Comparison of ENCODE assay signal across 15 mouse cellular contexts in the genomic region with DNA sequence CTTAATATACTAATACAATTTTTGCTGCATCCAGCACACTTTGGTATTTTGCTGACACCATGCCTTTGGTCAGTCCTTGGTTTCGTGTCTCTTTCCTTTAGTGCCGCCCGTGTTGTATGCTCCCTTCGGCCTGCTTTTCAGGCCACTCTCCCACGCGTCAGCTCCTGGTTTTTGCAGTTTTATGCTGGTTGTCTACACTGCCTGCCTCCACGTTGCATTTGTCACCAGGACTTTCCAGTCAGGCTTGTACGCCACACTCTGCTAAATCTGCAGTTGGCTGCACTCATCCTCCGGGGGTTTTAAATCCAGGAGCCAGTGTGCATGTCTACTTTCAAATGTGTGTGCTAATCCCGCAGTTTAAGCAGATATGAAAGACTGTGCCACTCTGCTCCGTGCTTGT. TPM values are rescaled to one million over a fixed set of nuclear protein-coding genes. Genes with fewer than 3 reads are reported as not detected.
DNase-seq lines count a peak whose midpoint lies in the region; ATAC-seq lines count a peak whose summit lies in the region.
"Had no signal": no experiment of that assay in that cellular context is flagged by ENCODE, and none has a peak within 500 bp of the region (broad histone marks: within the 10 kb centered on the region; RNA-seq: fewer than 3 reads in every experiment).

No protein-coding gene starts in this region.

- no peak overlapping the region for H3K9ac ChIP-seq in forebrain, embryonic 12.5 days
- no peak overlapping the region for H3K9ac ChIP-seq in hindbrain, embryonic 12.5 days
- H3K9ac ChIP-seq in hindbrain, embryonic 11.5 days (ENCODE audit: low read depth, low read length) = no peak overlapping the region
- H3K9ac ChIP-seq: limb, embryonic 12.5 days had no signal

- H3K4me3 ChIP-seq in forebrain, embryonic 12.5 days (replicated peaks) = no peak overlapping the region
- no peak overlapping the region for H3K4me3 ChIP-seq in forebrain, embryonic 10.5 days
- no peak overlapping the region for H3K4me3 ChIP-seq in hindbrain, embryonic 12.5 days
- H3K4me3 ChIP-seq in hindbrain, embryonic 11.5 days (ENCODE audit: low read depth, low read length) = no peak overlapping the region
- H3K4me3 ChIP-seq: limb, embryonic 12.5 days had no signal

- H3K4me2 ChIP-seq in forebrain, embryonic 12.5 days = no peak overlapping the region
- no peak overlapping the region for H3K4me2 ChIP-seq in hindbrain, embryonic 12.5 days (replicated peaks)
- H3K4me2 ChIP-seq in hindbrain, embryonic 11.5 days (replicated peaks; ENCODE audit: low read depth, low read length) = no peak overlapping the region
- H3K4me2 ChIP-seq: limb, embryonic 12.5 days had no signal

- H3K4me1 ChIP-seq in forebrain, embryonic 12.5 days = peaks cover 57% of the 10 kb centered on the region
- peaks cover 20% of the 10 kb centered on the region for H3K4me1 ChIP-seq in forebrain, embryonic 10.5 days
- H3K4me1 ChIP-seq in hindbrain, embryonic 12.5 days = peaks cover 62% of the 10 kb centered on the region
- no peaks in the 10 kb centered on the region for H3K4me1 ChIP-seq in hindbrain, embryonic 11.5 days (replicated peaks; ENCODE audit: control insufficient read depth, insufficient read depth, low read length)

- no peak for DNase-seq in forebrain, embryonic 10.5 days (ENCODE audit: extremely low spot score, low spot score)
- DNase-seq in hindbrain, embryonic 11.5 days (ENCODE audit: low spot score) = no peak
- DNase-seq in retina, postnatal 1 day = peak; percentile 20
- no peak for DNase-seq in retina, embryonic 14.5 days (ENCODE audit: low spot score)
- no peak for DNase-seq in gastrocnemius, adult 18-20 months (ENCODE audit: low spot score)
- no peak for DNase-seq in embryo, embryonic 10 days (ENCODE audit: low spot score)
- DNase-seq: adrenal gland, postnatal 14 days; cerebellum, adult 8-10 months; kidney, adult 8-10 months; lung, postnatal 14 days; thymus, postnatal 14 days had no signal

- H3K27ac ChIP-seq in forebrain, embryonic 12.5 days = peak overlapping the region; percentile 50; the same call in 1 of the 2 replicates
- no peak overlapping the region for H3K27ac ChIP-seq in forebrain, embryonic 10.5 days
- H3K27ac ChIP-seq in hindbrain, embryonic 12.5 days = peak overlapping the region; percentile 30
- no peak overlapping the region for H3K27ac ChIP-seq in hindbrain, embryonic 11.5 days (ENCODE audit: low read depth, low read length)
- H3K27ac ChIP-seq: limb, embryonic 12.5 days had no signal

- no peaks in the 10 kb centered on the region for H3K9me3 ChIP-seq in forebrain, embryonic 12.5 days
- H3K9me3 ChIP-seq in forebrain, embryonic 10.5 days = peaks cover 3% of the 10 kb centered on the region; the same call in 1 of the 2 replicates
- no peaks in the 10 kb centered on the region for H3K9me3 ChIP-seq in hindbrain, embryonic 12.5 days (replicated peaks)
- no peaks in the 10 kb centered on the region for H3K9me3 ChIP-seq in hindbrain, embryonic 11.5 days (ENCODE audit: control insufficient read depth, low read length)

- H3K36me3 ChIP-seq in forebrain, embryonic 12.5 days (replicated peaks) = peaks cover 11% of the 10 kb centered on the region
- peaks cover 17% of the 10 kb centered on the region for H3K36me3 ChIP-seq in forebrain, embryonic 10.5 days (replicated peaks)
- H3K36me3 ChIP-seq in hindbrain, embryonic 12.5 days = peaks cover 6% of the 10 kb centered on the region; the same call in 1 of the 2 replicates
- H3K36me3 ChIP-seq in hindbrain, embryonic 11.5 days (ENCODE audit: control insufficient read depth, insufficient read depth, low read length) = no peaks in the 10 kb centered on the region

- ATAC-seq in forebrain, embryonic 12.5 days (ENCODE audit: low FRiP score) = no peak
- no peak for ATAC-seq in hindbrain, embryonic 12.5 days (ENCODE audit: low FRiP score)
- no peak for ATAC-seq in hindbrain, embryonic 11.5 days (ENCODE audit: low FRiP score)

- WGBS in forebrain, embryonic 12.5 days = 86% methylated on average over 11 of the region's 11 CpGs
- 91% methylated on average over 11 of the region's 11 CpGs for WGBS in forebrain, embryonic 10.5 days
- WGBS in hindbrain, embryonic 12.5 days = 79% methylated on average over 11 of the region's 11 CpGs
- WGBS in hindbrain, embryonic 11.5 days = 90% methylated on average over 11 of the region's 11 CpGs

- no peaks in the 10 kb centered on the region for H3K27me3 ChIP-seq in forebrain, embryonic 12.5 days
- H3K27me3 ChIP-seq in forebrain, embryonic 10.5 days (ENCODE audit: poor library complexity, severe bottlenecking) = no peaks in the 10 kb centered on the region
- H3K27me3 ChIP-seq in hindbrain, embryonic 12.5 days = no peaks in the 10 kb centered on the region
- no peaks in the 10 kb centered on the region for H3K27me3 ChIP-seq in hindbrain, embryonic 11.5 days (ENCODE audit: control insufficient read depth, insufficient read depth, low read length)
- H3K27me3 ChIP-seq: CH12.LX; limb, embryonic 12.5 days had no signal

RNA-seq across cellular contexts. Expression of gene Fyn, which starts 18.9 kb away (rescaled TPM):
- polyA plus RNA-seq in forebrain, embryonic 12.5 days (2016; fragmentation: Nextera tagmentation; extraction: Ambion mirVana) = 62.0 and 63.4 TPM in 2 replicates
- polyA plus RNA-seq in forebrain, embryonic 10.5 days (2016; fragmentation: Nextera tagmentation; extraction: Ambion mirVana) = 20.5 and 21.4 TPM in 2 replicates
- polyA plus RNA-seq in hindbrain, embryonic 12.5 days (2016; fragmentation: Nextera tagmentation; extraction: Ambion mirVana) = 64.8 and 67.9 TPM in 2 replicates
- polyA plus RNA-seq in hindbrain, embryonic 11.5 days (2014; fragmentation: Nextera tagmentation; extraction: Ambion mirVana) = 51.1 and 53.2 TPM in 2 replicates
- total RNA-seq in gastrocnemius, adult 18-20 months (2021) = 1 to 10 TPM; 6.0 to 9.2 TPM

Comparison
In these comparisons a context has a peak if more than half of its experiments do, and no peak if none do; other contexts are left out.
1. H3K27ac ChIP-seq: peak in forebrain, embryonic 12.5 days (single experiment) and hindbrain, embryonic 12.5 days (single experiment); none in forebrain, embryonic 10.5 days (single experiment) and hindbrain, embryonic 11.5 days (single experiment).